Mouse (Mus musculus) liver, postnatal 0 days (tissue): ENCODE results near the gene Naa15. TPM values are rescaled to one million over a fixed set of nuclear protein-coding genes. Genes with fewer than 3 reads are reported as not detected.
"Not testable (repeated sequence)": the region's sequence is repeated elsewhere in the genome, so short reads cannot be mapped to it uniquely, and the experiment has no call there.

Experiments
- ATAC-seq: fragments of 200-750 bp; cut with Nextera tagmentation; 2 replicates; pipeline ENCODE4 v1.8.0; 2017; ENCODE audit warnings: mild to moderate bottlenecking, moderate library complexity
- DNase-seq: peaks from one replicate; pipeline ENCODE4 v3.0.0-alpha.2; 2016
- H3K27ac ChIP-seq: fragments of 300-500 bp; sonication (generic); 2 replicates; pipeline ENCODE4 v1.5.1; 2014; ENCODE audit warnings: antibody characterized with exemption, moderate library complexity, mild to moderate bottlenecking, low read depth
- H3K27me3 ChIP-seq: fragments of 300-500 bp; sonication (generic); 2 replicates; pipeline ENCODE4 v1.6.1; 2014; ENCODE audit warnings: low read length, control low read depth, mixed read lengths; ENCODE audit not compliant: insufficient read depth
- H3K36me3 ChIP-seq: fragments of 300-500 bp; sonication (generic); replicated peaks from 2 replicates; pipeline ENCODE4 v1.6.1; 2014; ENCODE audit warnings: mild to moderate bottlenecking, control low read depth, low read length, moderate library complexity, mixed read lengths; ENCODE audit not compliant: insufficient read depth
- H3K4me1 ChIP-seq: fragments of 300-500 bp; sonication (generic); 2 replicates; pipeline ENCODE4 v1.6.1; 2014; ENCODE audit warnings: antibody characterized with exemption, mild to moderate bottlenecking, control low read depth; ENCODE audit not compliant: insufficient read depth
- H3K4me2 ChIP-seq: fragments of 300-500 bp; sonication (generic); 2 replicates; pipeline ENCODE4 v1.6.1; 2014; ENCODE audit warnings: low read depth, mild to moderate bottlenecking, low read length, moderate library complexity, mixed read lengths
- H3K4me3 ChIP-seq: fragments of 300-500 bp; sonication (generic); 2 replicates; pipeline ENCODE4 v1.5.1; 2014; ENCODE audit warnings: low read depth, low read length
- H3K9ac ChIP-seq: fragments of 300-500 bp; sonication (generic); replicated peaks from 2 replicates; pipeline ENCODE4 v1.6.1; 2014; ENCODE audit warnings: mild to moderate bottlenecking, moderate library complexity
- H3K9me3 ChIP-seq: fragments of 300-500 bp; sonication (generic); 2 replicates; pipeline ENCODE4 v1.6.1; 2016; ENCODE audit warnings: mild to moderate bottlenecking, control low read depth, low read length, mixed read lengths
- CTCF ChIP-seq: sonication (generic); IDR thresholded peaks from 2 replicates; pipeline ENCODE4 v1.5.1; 2016; ENCODE audit warnings: antibody characterized with exemption, low read depth
- EP300 ChIP-seq: IDR thresholded peaks from 2 replicates; pipeline ENCODE4 v1.6.1; 2016; ENCODE audit warnings: antibody characterized with exemption, low read depth, mild to moderate bottlenecking
- WGBS: fragments of 180-500 bp; shearing (Covaris S2); extraction: QIAGEN DNeasy Blood & Tissue Kit; methylation state at CpG from one replicate; pipeline ENCODE4 v1.1.7; 2014; ENCODE audit not compliant: insufficient replicate concordance; 5-methylcytosine and 5-hydroxymethylcytosine counted together
- polyA plus RNA-seq: library from polyadenylated mRNA; unstranded; fragments of >200 nt; fragmentation: Nextera tagmentation; extraction: Ambion mirVana; gene quantifications from 2 replicates; pipeline ENCODE4 v1.2.1, GENCODE M21; 2015

Naa15 gene
- polyA plus RNA-seq, 1 experiment from 2014 or later = 11.9 TPM

- Histone ChIP-seq H3K27ac (peak overlapping the region; percentile 96), H3K4me3 (peak overlapping the region; percentile 91), H3K36me3 (no peaks in the 10 kb centered on the region), H3K4me1 (peaks cover 29% of the 10 kb centered on the region), H3K27me3 (no peaks in the 10 kb centered on the region), H3K9ac (peak overlapping the region; percentile 94), H3K9me3 (no peaks in the 10 kb centered on the region), H3K4me2 (peak overlapping the region; percentile 80)
- no peak for TF ChIP-seq EP300
- DNase-seq (no peak), ATAC-seq (no peak)
- WGBS = 11% methylated on average over 8 of the region's 8 CpGs
Observed at GRCm38 (mm10) chr3:51417135-51417458, 2.1 kb downstream of the Naa15 start.

GRCm38 (mm10) chr3:51417485-51417884 lies 2.5 kb downstream of the Naa15 start:
- H3K9ac ChIP-seq = no peak overlapping the region
- ATAC-seq (no peak), DNase-seq (no peak)
- peak overlapping the region; percentile 91 for H3K4me3 ChIP-seq
- H3K4me1 ChIP-seq = peaks cover 29% of the 10 kb centered on the region
- no peaks in the 10 kb centered on the region for H3K36me3 ChIP-seq
- peak; percentile 12; the same call in 1 of the 2 replicates for TF ChIP-seq CTCF
- TF ChIP-seq EP300 = no peak
- no peaks in the 10 kb centered on the region for H3K9me3 ChIP-seq
- no peaks in the 10 kb centered on the region for H3K27me3 ChIP-seq
- no peak overlapping the region for H3K27ac ChIP-seq
- peak overlapping the region; percentile 80 for H3K4me2 ChIP-seq
- WGBS = 48% methylated on average over 2 of the region's 2 CpGs

GRCm38 (mm10) chr3:51417966-51418365 lies 3.0 kb downstream of the Naa15 start:
- Histone ChIP-seq H3K36me3 (no peaks in the 10 kb centered on the region), H3K27me3 (no peaks in the 10 kb centered on the region), H3K9me3 (no peaks in the 10 kb centered on the region), H3K4me2 (peak overlapping the region; percentile 80), H3K4me3 (no peak overlapping the region), H3K27ac (no peak overlapping the region), H3K9ac (no peak overlapping the region), H3K4me1 (peaks cover 29% of the 10 kb centered on the region)
- TF ChIP-seq CTCF (no peak), EP300 (no peak)
- 53% methylated on average over 2 of the region's 2 CpGs for WGBS
- ATAC-seq (no peak), DNase-seq (no peak)

GRCm38 (mm10) chr3:51421921-51422320 lies 7.0 kb downstream of the Naa15 start:
- Histone ChIP-seq H3K27me3 (no peaks in the 10 kb centered on the region), H3K9ac (no peak overlapping the region), H3K36me3 (no peaks in the 10 kb centered on the region), H3K4me2 (no peak overlapping the region), H3K4me1 (peaks cover 13% of the 10 kb centered on the region), H3K27ac (no peak overlapping the region), H3K9me3 (no peaks in the 10 kb centered on the region), H3K4me3 (no peak overlapping the region)
- TF ChIP-seq EP300 = no peak
- TF ChIP-seq CTCF = no peak
- ATAC-seq = no peak
- WGBS = 51% methylated on average over 3 of the region's 3 CpGs
- no peak for DNase-seq

- ATAC-seq (no peak), DNase-seq (no peak)
- Histone ChIP-seq H3K27me3 (no peaks in the 10 kb centered on the region), H3K9me3 (no peaks in the 10 kb centered on the region), H3K4me2 (no peak overlapping the region), H3K36me3 (no peaks in the 10 kb centered on the region), H3K4me3 (no peak overlapping the region), H3K4me1 (peaks cover 4% of the 10 kb centered on the region; the same call in 1 of the 2 replicates), H3K9ac (no peak overlapping the region), H3K27ac (no peak overlapping the region)
- TF ChIP-seq CTCF (no peak), EP300 (no peak)
Observed at GRCm38 (mm10) chr3:51425394-51425793, 10.4 kb downstream of the Naa15 start.

GRCm38 (mm10) chr3:51434364-51434763 lies 19.4 kb downstream of the Naa15 start:
- H3K4me3 ChIP-seq, DNase-seq, H3K27ac ChIP-seq, H3K4me1 ChIP-seq, H3K9me3 ChIP-seq, H3K9ac ChIP-seq, ATAC-seq, H3K4me2 ChIP-seq, H3K27me3 ChIP-seq: not testable (repeated sequence)
- 82% methylated on average over 5 of the region's 5 CpGs for WGBS
- H3K36me3 ChIP-seq = peaks cover 15% of the 10 kb centered on the region

GRCm38 (mm10) chr3:51434871-51435595 lies 20.1 kb downstream of the Naa15 start:
- H3K9me3 ChIP-seq = no peaks in the 10 kb centered on the region

More at GRCm38 (mm10) chr3:51434871-51435595, 20.1 kb downstream of the Naa15 start:
- 84% methylated on average over 3 of the region's 3 CpGs for WGBS
- no peaks in the 10 kb centered on the region for H3K27me3 ChIP-seq
- no peak for TF ChIP-seq EP300
- no peak for TF ChIP-seq CTCF
- no peak overlapping the region for H3K4me3 ChIP-seq
- ATAC-seq = no peak
- H3K4me1 ChIP-seq = no peaks in the 10 kb centered on the region
- H3K27ac ChIP-seq = no peak overlapping the region
- H3K4me2 ChIP-seq = no peak overlapping the region
- no peak overlapping the region for H3K9ac ChIP-seq
- DNase-seq = no peak
- peaks cover 15% of the 10 kb centered on the region for H3K36me3 ChIP-seq
